Mouse (Mus musculus): ENCODE results near the gene Bhlha15. TPM values are rescaled to one million over a fixed set of nuclear protein-coding genes. Genes with fewer than 3 reads are reported as not detected.
A peak's percentile ranks its signal among the peaks of the same experiment; 100 is the strongest.

Gene Bhlha15
- polyA plus RNA-seq, 1 experiment from 2014 or later, result 0.79 TPM

DNA sequence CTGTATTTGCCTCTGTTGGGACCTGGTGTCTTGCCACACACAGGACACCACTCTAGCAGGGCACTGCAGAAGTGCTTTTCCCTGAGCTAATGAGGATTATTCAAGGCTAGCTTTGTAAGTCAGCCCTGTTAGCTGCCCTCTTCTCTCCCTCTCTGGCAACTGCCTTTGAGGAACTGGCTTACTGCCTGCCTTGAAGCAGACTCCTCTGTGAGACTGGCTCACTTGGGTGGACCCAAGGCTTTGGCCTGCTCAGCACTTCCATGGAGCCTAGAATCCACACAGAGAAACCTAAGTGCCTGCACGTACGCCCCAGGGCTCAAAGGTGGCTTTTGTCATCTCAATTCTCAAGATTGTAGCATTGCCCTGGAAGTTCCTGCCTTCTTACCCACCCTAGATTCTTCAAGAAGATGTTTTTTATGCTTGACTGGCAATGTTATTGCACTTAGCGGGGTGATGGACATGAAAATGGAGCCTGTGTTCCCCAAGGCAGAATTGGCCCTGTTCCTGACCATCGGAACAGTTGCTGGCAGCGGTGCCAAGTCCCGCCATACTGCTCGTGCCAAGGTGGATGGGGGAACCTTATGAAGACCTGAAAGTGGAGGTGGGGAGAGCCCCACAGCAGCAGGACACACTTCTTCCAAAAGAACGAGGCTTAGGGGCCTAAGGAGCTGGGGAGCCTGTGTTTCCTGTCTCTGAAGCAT is 20.7 kb upstream of the Bhlha15 start:
- Histone ChIP-seq H3K9me3 (replicated peaks) (no peaks in the 10 kb centered on the region), H3K9ac (no peak overlapping the region), H3K4me3 (replicated peaks) (no peak overlapping the region), H3K27me3 (no peaks in the 10 kb centered on the region), H3K4me2 (replicated peaks) (no peak overlapping the region), H3K4me1 (0 out of 2 replicates have a peak, but pooled peaks cover 5% of the 10 kb centered on the region), H3K27ac (replicated peaks) (0 out of 2 replicates have a peak overlapping the region, but pooled peaks have one; percentile 7), H3K36me3 (peaks cover 59% of the 10 kb centered on the region)
- 77% methylated on average over 8 of the region's 8 CpGs for WGBS
- ATAC-seq (ENCODE audit: insufficient number of reproducible peaks, low FRiP score, low TSS enrichment, low read depth), result no peak

GRCm38 (mm10) chr5:144173648-144174047 is 16.4 kb upstream of the Bhlha15 start:
- Histone ChIP-seq H3K27ac (replicated peaks) (no peak overlapping the region), H3K36me3 (peaks cover 65% of the 10 kb centered on the region), H3K9ac (no peak overlapping the region), H3K9me3 (replicated peaks) (no peaks in the 10 kb centered on the region), H3K27me3 (no peaks in the 10 kb centered on the region), H3K4me2 (replicated peaks) (no peak overlapping the region), H3K4me3 (replicated peaks) (no peak overlapping the region), H3K4me1 (peaks cover 5% of the 10 kb centered on the region; the same call in 1 of the 2 replicates)
- no peak for ATAC-seq (ENCODE audit: insufficient number of reproducible peaks, low FRiP score, low TSS enrichment, low read depth)
- WGBS, result 94% methylated on average over 18 of the region's 18 CpGs

- WGBS, result 71% methylated on average over 6 of the region's 6 CpGs
- Histone ChIP-seq H3K4me3 (replicated peaks) (no peak overlapping the region), H3K9me3 (replicated peaks) (no peaks in the 10 kb centered on the region), H3K36me3 (peaks cover 45% of the 10 kb centered on the region), H3K4me1 (no peaks in the 10 kb centered on the region; the same call in 1 of the 2 replicates), H3K27ac (replicated peaks) (no peak overlapping the region), H3K27me3 (no peaks in the 10 kb centered on the region), H3K4me2 (replicated peaks) (no peak overlapping the region), H3K9ac (no peak overlapping the region)
- no peak for ATAC-seq (ENCODE audit: insufficient number of reproducible peaks, low FRiP score, low TSS enrichment, low read depth)
Observed at GRCm38 (mm10) chr5:144178216-144178615, 11.9 kb upstream of the Bhlha15 start.

DNA sequence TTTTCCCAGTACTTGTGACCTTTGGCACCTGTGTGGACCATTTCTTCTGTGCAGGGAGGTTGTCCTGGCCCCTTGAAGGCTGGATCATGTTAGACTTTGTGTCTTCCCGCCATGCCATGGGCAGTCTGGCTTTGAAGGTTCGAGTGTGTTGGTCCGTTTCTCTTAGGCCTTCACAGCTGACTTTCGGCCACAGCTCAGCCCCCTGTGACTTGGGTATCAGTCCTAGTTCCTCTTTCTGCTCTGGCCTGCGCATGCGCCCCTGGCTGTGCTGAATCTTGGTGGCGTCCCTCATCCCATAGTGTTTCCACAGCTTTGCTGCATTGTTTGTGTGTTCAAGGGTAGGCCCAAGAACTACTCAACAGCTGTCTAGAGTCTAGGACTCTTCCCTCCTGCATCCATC is 8.8 kb upstream of the Bhlha15 start:
- Histone ChIP-seq H3K9me3 (replicated peaks) (no peaks in the 10 kb centered on the region), H3K36me3 (peaks cover 32% of the 10 kb centered on the region), H3K9ac (no peak overlapping the region), H3K27me3 (no peaks in the 10 kb centered on the region), H3K4me1 (no peaks in the 10 kb centered on the region; the same call in 1 of the 2 replicates), H3K27ac (replicated peaks) (no peak overlapping the region), H3K4me2 (replicated peaks) (no peak overlapping the region), H3K4me3 (replicated peaks) (no peak overlapping the region)
- no peak for ATAC-seq (ENCODE audit: insufficient number of reproducible peaks, low FRiP score, low TSS enrichment, low read depth)
- 95% methylated on average over 7 of the region's 7 CpGs for WGBS

DNA sequence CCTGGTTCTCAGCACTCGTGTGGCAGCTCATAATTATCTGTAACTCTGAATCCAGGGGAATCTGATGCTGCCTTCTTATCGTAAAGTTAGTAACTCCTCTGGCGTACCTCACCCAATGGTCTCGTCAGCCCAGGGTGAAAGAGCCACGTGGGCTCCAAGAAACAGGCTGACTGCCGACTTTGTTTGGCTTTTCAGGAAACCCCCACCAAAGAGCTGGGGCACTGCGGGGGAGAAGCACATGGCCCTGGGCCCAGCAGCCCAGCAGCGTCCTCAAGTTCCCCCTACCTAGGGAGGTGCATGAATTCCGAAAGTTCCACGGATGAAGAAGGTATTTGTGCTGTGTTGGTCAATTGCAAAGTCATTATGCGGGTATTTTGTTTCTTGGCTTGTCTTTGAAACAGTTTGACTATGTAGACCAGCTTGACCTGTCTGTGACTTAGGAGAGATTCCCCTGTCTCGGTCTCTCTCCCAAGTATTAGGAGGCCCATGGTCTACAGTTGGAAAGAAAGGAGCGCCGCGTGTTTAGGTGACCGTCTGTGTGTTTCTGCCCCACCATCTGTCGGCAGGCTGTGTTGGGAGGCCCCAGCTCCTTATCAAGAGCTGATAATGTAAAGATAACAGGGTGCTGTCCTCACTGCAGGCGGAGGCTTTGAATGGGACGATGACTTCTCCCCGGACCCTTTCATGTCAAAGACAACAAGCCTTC is 7.4 kb upstream of the Bhlha15 start:
- H3K36me3 ChIP-seq, result peaks cover 31% of the 10 kb centered on the region
- 71% methylated on average over 20 of the region's 20 CpGs for WGBS
- H3K9ac ChIP-seq, result no peak overlapping the region
- no peak overlapping the region for H3K4me3 ChIP-seq (replicated peaks)
- H3K4me2 ChIP-seq (replicated peaks), result no peak overlapping the region
- H3K9me3 ChIP-seq (replicated peaks), result no peaks in the 10 kb centered on the region
- no peaks in the 10 kb centered on the region; the same call in 1 of the 2 replicates for H3K4me1 ChIP-seq
- no peak overlapping the region for H3K27ac ChIP-seq (replicated peaks)
- H3K27me3 ChIP-seq, result no peaks in the 10 kb centered on the region
- ATAC-seq (ENCODE audit: insufficient number of reproducible peaks, low FRiP score, low TSS enrichment, low read depth), result no peak

DNA sequence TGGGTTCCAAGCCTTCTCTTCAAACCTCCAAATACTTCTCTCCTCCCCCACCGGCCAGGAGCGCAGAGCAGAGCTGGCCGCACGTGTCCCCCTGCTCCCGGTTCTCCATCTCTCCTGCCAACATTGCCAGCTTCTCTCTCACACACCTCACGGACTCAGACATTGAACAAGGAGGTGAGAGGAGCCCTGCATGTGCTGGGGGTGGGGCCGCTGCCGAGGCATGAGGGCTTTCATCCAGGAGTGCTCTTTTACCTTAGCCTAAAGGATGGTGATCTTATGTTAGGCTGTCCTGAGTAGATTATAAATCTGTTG is 6.9 kb upstream of the Bhlha15 start:
- Histone ChIP-seq H3K9me3 (replicated peaks) (no peaks in the 10 kb centered on the region), H3K27me3 (no peaks in the 10 kb centered on the region), H3K27ac (replicated peaks) (no peak overlapping the region), H3K36me3 (peaks cover 31% of the 10 kb centered on the region), H3K4me1 (no peaks in the 10 kb centered on the region; the same call in 1 of the 2 replicates), H3K4me3 (replicated peaks) (no peak overlapping the region), H3K9ac (no peak overlapping the region), H3K4me2 (replicated peaks) (no peak overlapping the region)
- 84% methylated on average over 8 of the region's 8 CpGs for WGBS
- no peak for ATAC-seq (ENCODE audit: insufficient number of reproducible peaks, low FRiP score, low TSS enrichment, low read depth)

DNA sequence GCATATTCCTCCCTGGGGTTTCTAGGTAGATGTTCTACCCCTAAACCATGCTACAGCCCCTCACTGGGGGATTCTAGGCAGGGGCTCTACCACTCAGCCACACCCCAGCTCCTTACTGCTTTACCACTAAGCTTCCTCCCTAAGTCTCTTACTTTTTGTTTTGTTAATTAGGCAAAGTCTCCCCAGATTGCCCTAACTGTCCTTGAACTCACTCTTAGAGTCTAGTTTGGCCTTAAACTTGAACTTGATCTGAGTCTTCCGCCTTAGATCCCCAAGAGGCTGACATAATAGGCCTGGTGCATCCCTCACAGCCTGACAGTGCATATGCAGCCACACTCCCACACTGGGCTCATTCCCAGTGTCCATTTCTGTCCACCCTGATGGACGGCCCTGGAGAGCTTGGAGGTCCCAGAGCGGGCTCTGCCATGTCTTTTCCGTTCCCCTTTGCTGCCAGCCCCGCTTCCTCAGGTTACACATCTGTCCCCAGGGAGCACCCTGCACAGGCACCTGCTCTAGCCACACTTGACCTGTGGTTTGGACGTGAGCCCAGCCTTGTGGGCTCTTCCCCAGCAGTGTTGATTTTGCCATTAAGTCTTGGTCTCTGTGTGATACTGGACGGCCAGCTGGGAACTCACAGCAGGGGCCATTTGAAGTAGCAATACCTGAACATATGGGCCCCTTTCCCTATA is 6.3 kb upstream of the Bhlha15 start:
- H3K9me3 ChIP-seq (replicated peaks), result no peaks in the 10 kb centered on the region
- no peak overlapping the region for H3K4me2 ChIP-seq (replicated peaks)
- H3K9ac ChIP-seq, result no peak overlapping the region
- WGBS, result 70% methylated on average over 7 of the region's 7 CpGs
- H3K36me3 ChIP-seq, result peaks cover 31% of the 10 kb centered on the region
- ATAC-seq (ENCODE audit: insufficient number of reproducible peaks, low FRiP score, low TSS enrichment, low read depth), result no peak
- H3K27me3 ChIP-seq, result no peaks in the 10 kb centered on the region
- no peak overlapping the region for H3K4me3 ChIP-seq (replicated peaks)
- H3K4me1 ChIP-seq, result no peaks in the 10 kb centered on the region
- no peak overlapping the region for H3K27ac ChIP-seq (replicated peaks)

- no peak; the same call in 1 of the 2 replicates for ATAC-seq (ENCODE audit: insufficient number of reproducible peaks, low FRiP score, low TSS enrichment, low read depth)
- H3K4me1 ChIP-seq, result 0 out of 2 replicates have a peak, but pooled peaks cover under 1% of the 10 kb centered on the region
- 91% methylated on average over 21 of the region's 21 CpGs for WGBS
Observed at GRCm38 (mm10) chr5:144184350-144185045, 5.6 kb upstream of the Bhlha15 start.

GRCm38 (mm10) chr5:144188422-144188821 is 1.7 kb upstream of the Bhlha15 start:
- H3K4me1 ChIP-seq, result peaks cover 12% of the 10 kb centered on the region
- no peak overlapping the region for H3K4me2 ChIP-seq (replicated peaks)
- no peak overlapping the region for H3K4me3 ChIP-seq (replicated peaks)
- no peaks in the 10 kb centered on the region for H3K27me3 ChIP-seq
- H3K27ac ChIP-seq (replicated peaks), result no peak overlapping the region
- 77% methylated on average over 6 of the region's 6 CpGs for WGBS
- no peaks in the 10 kb centered on the region for H3K9me3 ChIP-seq (replicated peaks)
- peaks cover 18% of the 10 kb centered on the region for H3K36me3 ChIP-seq
- H3K9ac ChIP-seq, result no peak overlapping the region
- no peak for ATAC-seq (ENCODE audit: insufficient number of reproducible peaks, low FRiP score, low TSS enrichment, low read depth)

More at GRCm38 (mm10) chr5:144184350-144185045, 5.6 kb upstream of the Bhlha15 start:
- no peak overlapping the region for H3K9ac ChIP-seq
- H3K9me3 ChIP-seq (replicated peaks), result no peaks in the 10 kb centered on the region
- H3K27me3 ChIP-seq, result no peaks in the 10 kb centered on the region
- H3K27ac ChIP-seq (replicated peaks), result no peak overlapping the region
- H3K4me3 ChIP-seq (replicated peaks), result no peak overlapping the region
- no peak overlapping the region for H3K4me2 ChIP-seq (replicated peaks)
- H3K36me3 ChIP-seq, result peaks cover 29% of the 10 kb centered on the region

- H3K4me1 ChIP-seq, result peaks cover 12% of the 10 kb centered on the region
- 78% methylated on average over 7 of the region's 7 CpGs for WGBS
- H3K4me3 ChIP-seq (replicated peaks), result no peak overlapping the region
- H3K9me3 ChIP-seq (replicated peaks), result no peaks in the 10 kb centered on the region
- no peak overlapping the region for H3K27ac ChIP-seq (replicated peaks)
- ATAC-seq (ENCODE audit: insufficient number of reproducible peaks, low FRiP score, low TSS enrichment, low read depth), result no peak
- H3K4me2 ChIP-seq (replicated peaks), result no peak overlapping the region
- no peak overlapping the region for H3K9ac ChIP-seq
- H3K36me3 ChIP-seq, result peaks cover 17% of the 10 kb centered on the region
- H3K27me3 ChIP-seq, result no peaks in the 10 kb centered on the region
Observed at GRCm38 (mm10) chr5:144189327-144189726, 759 bp upstream of the Bhlha15 start.

- Histone ChIP-seq H3K27ac (replicated peaks) (no peak overlapping the region), H3K4me1 (peaks cover 12% of the 10 kb centered on the region), H3K4me2 (replicated peaks) (no peak overlapping the region), H3K4me3 (replicated peaks) (no peak overlapping the region), H3K27me3 (no peaks in the 10 kb centered on the region), H3K9me3 (replicated peaks) (no peaks in the 10 kb centered on the region), H3K9ac (no peak overlapping the region), H3K36me3 (peaks cover 5% of the 10 kb centered on the region)
- WGBS, result 47% methylated on average over 23 of the region's 23 CpGs
- no peak for ATAC-seq (ENCODE audit: insufficient number of reproducible peaks, low FRiP score, low TSS enrichment, low read depth)
Observed at GRCm38 (mm10) chr5:144191026-144191425, 940 bp downstream of the Bhlha15 start.
